Mouse (Mus musculus) spleen, postnatal 4 days (tissue): Measurements from ENCODE around the gene Coro1a.

Experiments used
- DNase-seq, 2 experiments: peaks; one replicate each; pipeline ENCODE4 v3.0.0; 2022; ENCODE audit warnings: low spot score in 2 of 2

Gene Coro1a

DNA sequence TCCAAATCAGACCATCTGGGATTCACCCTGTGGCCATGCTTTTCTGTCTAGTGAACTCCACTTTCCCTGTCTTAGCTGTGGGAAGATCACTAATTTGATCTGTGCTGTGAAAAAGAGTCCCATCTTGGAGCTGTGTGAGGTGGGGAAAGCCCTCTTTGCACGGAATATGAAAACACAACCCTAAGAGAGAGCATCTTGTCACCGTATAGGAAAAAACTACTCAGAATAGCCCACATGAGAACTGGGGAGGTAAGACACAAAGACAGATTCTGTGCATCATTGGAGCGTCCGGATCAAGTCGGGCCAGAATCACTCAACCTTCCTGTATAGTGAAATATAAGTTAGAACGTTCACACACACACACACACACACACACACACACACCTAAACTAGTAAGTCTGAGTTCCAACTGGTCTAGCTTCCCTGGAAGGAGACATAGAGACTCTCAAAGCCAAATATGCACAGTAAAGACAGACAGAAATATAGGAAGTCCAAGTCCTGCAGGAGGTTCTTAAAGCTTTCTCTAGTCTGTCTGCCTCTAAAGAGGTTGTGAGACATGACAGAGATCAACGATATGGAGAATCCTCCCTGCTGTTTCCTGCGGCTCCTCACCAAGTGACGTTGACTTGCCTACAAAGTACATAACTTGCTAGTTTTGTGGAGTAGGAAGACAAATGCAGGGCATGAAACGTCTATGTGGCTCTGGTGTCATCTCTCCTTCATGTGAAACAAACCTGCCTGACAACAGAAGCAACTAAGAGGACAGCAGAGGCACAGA lies 777 bp upstream of the Coro1a start:
- DNase-seq, result no peak

DNA sequence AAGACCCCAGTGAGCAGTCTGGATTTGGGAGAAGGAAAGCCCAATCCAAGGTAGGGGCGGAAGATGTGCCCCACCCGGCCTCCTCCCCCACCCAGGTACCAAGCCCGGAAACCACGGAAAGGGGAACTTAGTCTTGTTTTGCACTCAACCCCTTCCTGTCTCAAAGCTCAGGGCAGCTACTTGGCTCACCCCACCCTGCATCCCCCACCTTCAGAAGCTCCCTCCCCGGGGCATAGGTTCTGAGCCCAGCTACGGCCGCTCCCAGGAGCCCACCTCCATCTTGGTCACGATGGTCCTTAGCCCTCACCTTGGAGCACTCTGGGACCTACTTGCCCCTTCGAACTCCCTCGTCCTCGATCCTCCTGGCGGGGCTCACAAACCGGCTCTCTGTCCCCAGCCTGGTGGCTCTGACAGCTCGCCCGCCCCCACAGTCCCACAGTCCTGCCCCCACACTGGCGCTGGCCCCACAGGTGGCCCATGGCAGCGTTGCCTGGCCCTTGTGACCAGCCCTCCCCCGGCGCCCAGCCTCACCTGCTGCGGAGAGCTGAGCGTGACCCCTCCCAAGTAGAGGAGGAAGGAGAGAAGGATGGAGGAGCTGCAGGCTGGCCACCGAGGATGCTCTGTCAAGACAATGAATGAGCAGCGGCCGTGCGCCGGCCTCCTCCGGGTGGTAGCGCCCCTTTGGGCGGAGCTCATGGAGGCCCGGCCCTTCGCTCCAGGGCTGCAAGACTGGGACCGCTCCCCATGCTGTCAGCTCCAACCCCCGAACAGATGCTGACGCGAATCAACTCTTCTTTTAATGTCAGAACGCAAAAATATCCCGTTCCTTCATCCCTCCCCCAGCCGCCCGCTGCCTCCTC lies 3.2 kb downstream of the Coro1a start:
- peak; percentile 84 to 92 for DNase-seq

DNA sequence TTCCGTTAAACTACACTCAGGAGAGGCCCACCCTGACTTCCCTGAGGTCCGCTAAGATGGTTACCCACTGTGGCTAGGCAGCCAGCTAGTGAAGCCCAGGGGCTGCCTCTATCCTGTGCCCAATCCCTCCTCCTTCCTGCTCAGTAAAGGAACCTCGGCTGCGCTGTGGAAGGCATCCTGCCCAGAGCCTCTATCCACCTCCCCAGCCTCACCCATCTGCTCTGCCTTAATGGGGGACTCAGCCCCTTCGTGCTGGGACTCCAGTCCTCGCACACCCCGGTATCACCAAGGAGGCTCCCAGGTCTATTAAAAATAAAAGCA lies 3.9 kb downstream of the Coro1a start:
- peak; percentile 30 to 70 for DNase-seq

DNA sequence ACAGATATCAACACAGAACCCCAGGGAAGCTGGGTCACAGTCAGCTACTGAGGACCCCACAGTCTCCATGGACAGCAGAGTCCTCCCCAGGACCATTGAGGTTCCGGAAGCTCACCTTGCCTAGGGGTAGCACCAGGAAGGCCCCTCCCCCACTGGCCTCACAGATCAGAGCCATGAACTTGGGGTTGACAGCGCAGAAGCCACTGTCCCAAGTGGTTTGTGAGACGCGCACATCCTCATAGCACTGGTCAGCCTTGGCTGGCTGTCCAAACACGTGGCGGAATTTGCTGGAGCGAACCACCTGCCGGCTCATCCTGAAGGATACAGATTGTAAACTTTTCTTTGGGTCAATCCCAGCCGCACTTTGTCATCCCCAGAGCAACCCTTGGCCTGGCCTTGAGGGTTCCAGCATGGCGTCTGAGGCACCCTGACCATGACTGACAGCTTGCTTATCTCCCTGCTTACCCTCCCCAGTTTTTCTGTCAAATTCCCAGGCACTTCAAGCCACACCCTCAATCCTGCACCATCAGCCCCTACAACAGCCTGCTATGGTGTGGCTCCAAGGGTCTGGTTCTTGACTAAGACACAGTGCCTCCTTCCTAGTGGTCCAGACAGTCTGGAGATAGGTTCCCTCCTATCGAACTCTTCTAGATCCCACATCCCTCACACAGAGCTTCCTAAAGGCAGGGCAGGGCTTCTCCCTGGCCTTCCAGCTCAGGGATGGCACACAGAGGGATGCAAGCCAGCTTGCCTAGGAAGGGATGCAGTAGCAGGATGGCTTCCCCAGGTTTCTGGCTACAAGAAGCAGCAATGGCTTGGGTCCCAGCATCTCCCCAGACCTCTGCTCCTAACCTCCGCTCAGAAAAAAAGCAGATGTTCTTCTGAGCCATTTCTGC lies 4.5 kb downstream of the Coro1a start:
- peak; percentile 58 to 81 for DNase-seq

DNA sequence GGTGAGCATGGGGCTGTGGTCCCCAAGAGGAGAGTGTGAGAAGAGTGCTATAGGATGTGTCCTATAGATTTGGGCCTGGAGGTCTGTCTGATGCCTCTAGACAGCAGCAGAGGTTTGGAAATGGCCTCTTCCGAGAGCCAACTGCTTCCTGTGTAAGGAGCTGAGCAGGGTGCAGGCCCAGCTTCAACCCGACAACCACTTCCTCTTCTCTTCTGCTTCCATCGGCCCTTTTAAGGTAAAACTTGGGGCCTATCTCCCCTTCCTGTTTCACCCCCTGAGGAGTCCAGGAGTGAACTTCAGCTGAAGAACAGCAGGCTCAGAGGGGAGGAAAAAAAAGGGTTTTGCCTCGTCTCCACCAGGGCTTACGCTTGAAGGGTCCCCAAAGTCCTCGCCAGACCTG lies 5.2 kb downstream of the Coro1a start:
- DNase-seq, result peak; percentile 57 to 75

DNA sequence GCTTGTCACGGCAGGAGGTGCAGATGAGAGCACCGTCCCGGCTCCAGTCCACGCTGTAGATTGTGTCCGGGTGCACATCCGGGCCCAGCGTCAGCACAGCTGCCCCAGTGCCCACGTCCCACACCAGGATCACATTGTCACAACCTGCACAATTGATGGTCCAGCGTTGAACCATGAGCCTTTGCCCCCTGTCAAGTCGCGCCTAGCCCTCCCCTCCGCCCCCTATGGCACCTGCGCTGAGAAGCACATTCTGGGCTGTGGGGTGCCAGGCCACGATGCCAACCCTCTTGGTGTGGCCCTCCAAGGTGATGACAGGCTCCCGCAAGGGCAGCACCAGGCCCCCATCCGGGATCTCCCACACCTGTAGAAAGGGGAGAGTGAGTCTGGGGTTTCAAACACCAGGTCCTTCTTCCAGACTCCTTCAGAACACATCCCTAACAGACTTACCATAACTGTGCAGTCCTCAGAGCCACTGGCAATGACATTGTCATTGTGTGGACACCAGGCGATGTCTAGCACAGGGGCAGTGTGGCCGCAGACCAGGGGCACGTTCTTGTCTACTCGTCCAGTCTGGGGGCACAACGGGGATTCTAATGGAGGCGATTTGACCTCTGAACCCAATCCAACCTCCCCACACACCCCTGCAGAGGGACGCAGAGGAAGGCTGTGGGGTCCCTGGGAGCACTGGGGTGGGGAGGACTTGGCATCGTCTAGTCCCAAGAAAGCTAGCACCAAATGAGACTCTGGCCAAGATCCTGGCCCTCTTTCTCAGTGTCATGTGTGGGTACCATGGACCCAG lies 5.8 kb downstream of the Coro1a start:
- DNase-seq, result peak; percentile 32 to 74

DNA sequence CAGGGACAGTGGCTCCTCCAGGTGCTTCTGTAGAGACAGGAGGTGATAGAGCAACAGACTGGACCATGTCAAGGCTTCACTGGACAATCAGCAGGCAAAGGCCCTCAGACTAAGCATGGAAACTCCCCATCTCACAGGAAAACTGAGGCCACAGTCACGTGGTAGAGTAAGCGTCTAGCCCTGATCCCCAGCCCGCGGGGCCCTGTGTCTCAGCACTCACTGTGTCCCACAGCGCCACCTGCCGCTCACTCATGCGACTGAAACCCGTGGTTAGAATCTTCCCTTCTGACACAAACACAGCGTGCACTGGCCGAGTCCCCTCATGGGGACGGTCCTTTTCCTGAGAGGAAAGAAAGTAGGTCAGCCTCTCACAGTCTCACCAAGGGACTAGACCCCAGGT lies 6.5 kb downstream of the Coro1a start:
- peak; percentile 91 to 98 for DNase-seq

DNA sequence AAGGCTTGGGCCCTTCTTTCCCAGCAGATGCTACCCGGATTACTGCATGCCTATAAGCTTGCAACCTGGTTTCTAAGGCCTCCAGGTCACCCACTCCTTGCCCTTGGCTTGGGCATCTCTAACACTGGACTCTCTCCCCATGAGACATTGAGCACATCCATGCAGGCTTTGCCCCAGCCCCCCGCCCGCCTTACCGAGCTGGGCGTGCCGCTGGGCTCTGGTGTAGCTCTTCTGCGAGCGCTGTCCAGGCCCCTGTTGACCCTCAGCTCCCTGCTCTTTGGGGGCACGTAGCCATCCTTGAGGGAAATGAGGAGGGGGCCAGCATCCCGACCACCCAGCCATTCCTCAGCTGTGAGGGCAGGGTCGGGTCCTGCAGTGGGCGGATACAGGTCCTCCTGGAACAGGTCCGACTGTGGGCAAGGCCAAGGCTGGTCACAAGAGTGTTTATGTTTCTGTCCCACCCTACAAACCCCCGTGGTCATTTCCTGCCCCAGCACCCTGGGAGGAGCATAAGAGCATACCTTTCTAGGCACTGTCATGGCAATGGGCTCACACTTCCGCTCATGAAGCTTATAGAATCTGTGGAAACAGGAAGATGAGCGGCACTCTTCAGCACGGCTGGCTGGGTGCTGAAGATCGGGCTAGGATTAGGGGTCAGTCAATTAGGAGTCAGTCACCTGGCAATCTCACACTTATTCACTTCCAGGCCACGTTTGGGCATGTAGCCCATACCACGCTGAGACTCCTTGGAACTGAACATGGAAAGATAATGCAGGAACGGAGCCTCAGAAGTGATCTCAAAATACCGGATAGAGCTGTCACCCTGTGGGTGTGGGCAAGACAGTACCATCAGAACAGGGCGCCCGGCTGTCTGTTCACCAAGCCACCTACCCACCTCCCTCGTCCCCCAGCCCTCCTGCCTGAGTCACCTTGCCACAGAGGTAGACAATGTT lies 7.2 kb downstream of the Coro1a start:
- DNase-seq, result no peak

DNA sequence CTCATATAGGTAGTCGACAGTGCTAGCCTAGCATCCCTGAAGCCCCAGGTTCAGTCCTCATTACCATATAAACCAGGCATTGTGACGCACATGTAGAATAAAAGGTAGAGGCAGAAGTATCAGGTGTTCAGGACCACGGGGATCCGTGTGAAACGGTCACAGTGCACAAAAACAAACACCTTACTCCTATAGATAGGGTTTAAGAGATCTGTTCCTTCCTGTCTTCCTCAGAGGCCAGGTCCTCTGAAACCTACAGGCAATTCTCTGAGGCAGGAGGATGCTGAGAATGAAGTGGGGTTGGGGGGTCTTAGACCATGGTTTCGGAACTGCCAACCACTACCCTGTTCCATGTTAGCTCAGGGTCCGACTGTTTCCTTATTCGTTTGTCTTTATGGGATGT lies 9.7 kb downstream of the Coro1a start:
- no peak for DNase-seq

DNA sequence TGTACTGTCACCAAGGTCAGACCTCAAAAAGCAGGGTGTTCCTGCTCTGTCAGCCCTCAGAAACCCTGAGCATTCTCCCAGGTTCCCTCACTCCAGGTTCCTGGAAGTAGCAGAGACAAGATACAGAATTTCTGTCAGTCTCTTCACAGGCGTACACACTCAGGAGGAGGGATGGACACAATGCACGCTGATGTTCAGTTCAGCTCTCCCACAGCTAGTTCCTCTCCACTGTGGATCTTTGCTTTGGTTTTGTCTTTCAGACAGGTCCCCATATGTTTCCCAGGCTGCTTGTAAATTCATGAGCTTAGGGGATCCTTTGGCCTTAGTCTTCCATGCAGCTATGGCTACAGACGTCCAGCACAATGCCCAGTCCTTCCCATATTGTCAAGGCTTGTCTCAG lies 10.7 kb downstream of the Coro1a start:
- no peak for DNase-seq

DNA sequence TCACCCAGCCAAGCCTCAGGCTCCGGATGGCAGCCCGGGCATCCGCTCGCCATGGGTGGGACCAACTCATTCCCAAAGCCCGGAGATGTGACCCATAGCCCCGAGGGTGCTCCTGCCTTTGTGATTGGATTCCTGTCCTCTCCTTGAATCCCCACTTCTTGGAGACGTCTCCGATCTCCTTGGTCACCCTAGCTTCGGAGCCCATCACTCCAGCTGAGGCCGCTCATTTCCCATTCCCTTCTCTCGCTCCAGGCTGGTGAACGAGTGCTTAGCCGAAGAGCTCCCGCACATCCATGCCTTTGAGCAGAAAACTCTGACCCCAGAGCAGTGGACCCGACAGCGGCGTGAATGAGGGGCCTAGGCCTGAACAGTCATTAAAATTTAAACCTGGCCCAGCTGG lies 11.3 kb downstream of the Coro1a start:
- DNase-seq, result no peak

DNA sequence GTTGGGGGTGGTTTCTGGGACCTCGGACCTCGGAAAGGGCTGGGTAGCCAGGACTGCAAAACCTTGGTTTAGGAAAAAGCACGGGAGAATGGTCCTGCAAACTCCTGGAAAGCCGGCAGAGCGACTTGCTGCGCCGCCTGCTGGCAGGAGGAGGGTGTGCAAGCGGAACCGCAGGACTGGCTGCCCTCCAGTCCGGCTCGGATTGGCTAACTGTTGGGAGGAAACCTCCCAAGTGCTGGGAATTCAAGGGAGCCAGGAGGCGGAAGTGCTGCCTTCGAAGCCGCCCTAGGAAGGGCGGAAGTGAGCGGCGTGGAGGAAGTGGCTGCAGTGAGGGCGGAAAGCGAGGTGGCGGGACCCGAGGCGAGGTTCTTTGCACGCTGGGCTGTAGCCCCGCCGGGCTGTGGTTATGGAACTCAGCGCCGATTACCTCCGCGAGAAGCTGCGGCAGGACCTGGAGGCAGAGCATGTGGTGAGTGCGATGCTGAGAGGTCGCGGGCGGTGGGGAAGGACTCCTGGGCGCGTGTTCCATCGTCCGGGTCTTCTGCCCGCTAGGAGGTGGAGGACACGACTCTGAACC lies 11.9 kb downstream of the Coro1a start, which contains the start of gene Slx1b:
Gene Slx1b, minus strand, starts transcription at position 154 of the 577 bp plus-strand sequence.
- peak; percentile 91 to 95 for DNase-seq

DNA sequence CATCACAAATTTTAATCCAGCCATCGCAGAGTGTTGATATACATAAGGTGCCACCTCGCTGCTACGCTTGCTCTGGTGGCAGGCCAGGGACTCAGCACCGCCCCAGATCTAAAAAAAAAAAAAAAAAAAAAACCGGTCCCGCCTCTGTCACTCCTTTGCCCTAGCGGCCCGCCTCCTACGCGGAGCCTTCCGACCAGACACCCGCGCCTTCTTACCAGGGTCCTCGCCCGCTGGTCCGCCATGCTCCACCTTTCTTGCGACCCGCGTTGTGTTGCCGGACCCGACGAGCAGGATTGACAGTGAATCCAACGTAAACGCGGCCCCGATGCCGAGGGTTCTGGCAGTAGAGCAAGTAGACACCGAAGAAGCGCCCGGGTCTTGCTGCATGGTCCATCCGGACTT lies 12.4 kb downstream of the Coro1a start, which contains the start of gene Bola2:
Gene Bola2, plus strand, starts transcription at position 192 of the 402 bp plus-strand sequence.
- DNase-seq, result peak; percentile 76 to 90

DNA sequence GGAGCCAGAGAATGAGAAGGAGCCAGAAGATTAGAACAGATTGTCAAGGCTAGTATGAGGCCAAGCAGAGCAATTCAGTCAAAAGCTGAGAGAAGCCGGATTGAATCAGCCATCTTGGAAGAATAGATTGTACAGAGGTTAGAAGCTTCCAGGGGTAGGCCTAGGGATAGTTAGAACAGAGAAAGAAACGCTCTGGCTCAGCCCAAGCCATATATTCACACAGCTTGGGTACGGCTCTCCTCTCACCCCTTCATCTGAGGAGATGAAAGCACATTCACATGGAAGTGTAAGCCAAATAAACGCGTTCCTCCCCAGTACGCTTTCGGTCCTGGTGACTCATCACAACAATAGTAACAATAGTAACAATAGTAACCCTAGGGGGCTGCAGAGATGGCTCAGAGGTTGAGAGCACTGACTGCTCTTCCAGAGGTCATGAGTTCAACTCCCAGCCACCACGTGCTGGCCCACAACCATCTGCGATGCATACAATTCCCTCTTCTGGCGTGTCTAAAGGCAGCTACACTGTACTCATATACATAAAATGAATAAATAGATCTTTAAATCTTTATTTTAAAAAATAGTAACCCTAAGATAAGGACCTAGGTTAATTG lies 13.0 kb downstream of the Coro1a start:
- DNase-seq, result no peak

DNA sequence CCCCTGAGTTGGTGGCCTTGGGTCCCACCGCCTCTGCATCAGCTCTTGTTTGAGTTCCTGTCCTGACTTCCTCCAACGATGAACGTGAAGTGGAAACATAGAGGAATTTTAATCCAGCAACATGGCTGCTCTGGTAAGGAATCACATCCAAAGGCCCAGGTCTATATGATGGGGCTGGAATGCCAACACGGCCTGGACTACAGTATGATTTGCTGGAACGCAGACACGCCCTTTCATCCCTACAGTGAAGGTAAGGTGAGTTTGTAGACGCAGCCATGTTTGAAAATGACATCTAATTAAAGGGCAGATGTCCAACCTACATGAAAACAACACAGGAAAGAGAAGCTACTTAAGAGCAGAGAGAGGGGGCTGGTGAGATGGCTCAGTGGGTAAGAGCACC lies 13.8 kb downstream of the Coro1a start:
- DNase-seq, result no peak

DNA sequence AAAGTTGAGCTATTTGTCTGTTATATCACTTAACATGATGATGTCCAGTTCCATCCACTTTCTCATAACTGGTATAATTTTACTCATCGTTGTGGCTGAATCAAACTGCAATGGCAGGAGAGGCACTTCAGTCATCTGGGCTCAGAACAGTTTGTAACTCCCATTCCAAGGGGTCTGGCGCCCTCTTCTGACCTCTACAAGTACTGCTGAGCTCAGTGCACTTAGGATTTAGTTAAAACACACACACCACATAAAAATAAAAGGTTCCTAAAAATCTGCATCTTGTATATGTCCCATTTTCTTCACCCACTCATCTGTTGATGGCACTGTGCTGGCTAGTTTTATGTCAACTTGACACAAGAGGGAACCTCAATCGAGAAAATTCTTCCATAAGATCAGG lies 14.3 kb downstream of the Coro1a start:
- peak; percentile 85 to 93 for DNase-seq

DNA sequence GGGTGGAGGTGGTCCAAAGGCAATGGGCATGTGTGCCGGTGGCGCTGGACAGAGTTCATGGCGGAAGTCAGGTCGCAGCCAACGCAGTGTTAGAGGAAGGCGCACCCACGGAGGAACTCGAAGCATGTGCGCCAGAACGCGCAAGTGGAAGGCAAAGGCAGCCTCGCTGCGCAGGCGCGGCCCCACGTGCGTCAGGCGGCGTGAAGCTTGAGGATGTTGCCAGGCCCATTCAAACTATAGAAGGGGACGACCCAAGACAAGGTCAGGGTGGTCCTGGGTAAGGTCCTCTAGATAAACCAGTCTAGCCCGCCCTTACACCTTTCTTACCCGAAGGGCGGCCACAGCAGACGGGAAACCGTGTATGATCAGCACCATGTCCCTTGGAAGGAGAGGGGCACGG lies 15.2 kb downstream of the Coro1a start:
- no peak for DNase-seq

DNA sequence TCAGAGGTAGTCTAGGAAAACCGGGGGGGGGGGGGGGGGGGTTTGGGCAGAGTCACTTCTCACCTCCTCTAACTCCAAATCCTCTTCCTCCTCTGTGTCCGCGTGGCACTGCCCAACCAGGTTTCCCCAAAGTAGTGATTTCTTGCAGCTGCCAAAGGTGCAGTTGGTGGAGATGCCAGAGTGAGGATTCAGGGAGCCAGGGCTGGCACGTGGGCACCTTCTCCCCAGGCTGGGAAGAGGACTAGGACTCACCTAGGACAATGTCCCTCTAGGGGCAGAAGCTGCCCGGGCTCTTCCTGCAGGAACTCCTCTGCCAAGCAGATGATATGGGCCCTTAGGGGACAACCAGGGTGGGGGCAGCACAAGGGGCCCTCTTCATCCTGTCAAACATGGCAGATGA lies 15.9 kb downstream of the Coro1a start:
- DNase-seq, result no peak

DNA sequence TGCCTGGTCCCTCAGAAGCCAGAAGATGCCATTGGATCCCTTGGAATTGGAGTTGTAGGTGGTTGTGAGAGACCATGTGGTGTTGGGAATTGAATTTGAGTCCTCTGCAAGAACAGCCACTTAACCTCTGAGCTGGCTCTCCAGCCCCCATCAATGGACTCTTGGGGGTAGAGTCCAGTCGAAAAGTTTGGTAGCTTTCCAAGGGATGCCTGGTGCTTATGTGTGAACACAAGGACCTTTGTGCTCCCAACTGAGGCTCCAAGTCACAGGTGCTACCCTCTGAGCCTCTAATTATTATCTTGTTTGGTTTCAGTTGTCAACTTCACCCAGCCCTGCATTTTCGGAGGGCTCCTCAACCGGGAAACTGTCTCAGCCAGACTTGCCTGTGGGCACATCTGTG lies 16.9 kb downstream of the Coro1a start:
- DNase-seq, result no peak
